Mouse (Mus musculus) cerebellum, adult 2 months (tissue): ENCODE measurements around the gene Car5b.

Experiments used
- CTCF ChIP-seq: fragments of 200-500 bp; IDR thresholded peaks from 2 replicates; pipeline ENCODE4 v1.5.1; 2011; ENCODE audit warnings: low read depth, mild to moderate bottlenecking, control low read depth, low read length, moderate library complexity, borderline replicate concordance; ENCODE audit not compliant: insufficient read depth
- POLR2A ChIP-seq: fragments of 200-500 bp; IDR thresholded peaks from 2 replicates; pipeline ENCODE4 v1.6.1; 2011; ENCODE audit warnings: low read length, control low read depth, borderline replicate concordance; ENCODE audit not compliant: insufficient read depth

- TF ChIP-seq CTCF (no peak), POLR2A (no peak)
Observed at GRCm38 (mm10) chrX:164035401-164035800, 7.6 kb upstream of the Car5b start.
